Comparison of ENCODE assay signal across 15 mouse cellular contexts in genomic region chr15:25817191-25817590, GRCm38 (mm10).
"Had no signal": no experiment of that assay in that cellular context is flagged by ENCODE, and none has a peak within 500 bp of the region (broad histone marks: within the 10 kb centered on the region; RNA-seq: fewer than 3 reads in every experiment).

No protein-coding gene starts in this region.

- H3K4me1 ChIP-seq: limb, embryonic 15.5 days; liver, embryonic 12.5 days; midbrain, embryonic 10.5 days; midbrain, embryonic 15.5 days; neural tube, embryonic 13.5 days; stomach, embryonic 15.5 days had no signal

- H3K36me3 ChIP-seq: midbrain, embryonic 15.5 days had no signal

- H3K27me3 ChIP-seq: kidney, embryonic 15.5 days; limb, embryonic 15.5 days; liver, embryonic 12.5 days; midbrain, embryonic 15.5 days; neural tube, embryonic 13.5 days; stomach, embryonic 15.5 days had no signal

- DNase-seq: kidney, adult 18-20 months; kidney, postnatal 14 days; layer of hippocampus, postnatal 36 days; lung, embryonic 14.5 days; lung, postnatal 10 days; lung, postnatal 4 days; right cerebral cortex, postnatal 14 days; thymus, postnatal 4 days had no signal

- H3K27ac ChIP-seq: kidney, embryonic 15.5 days; limb, embryonic 15.5 days; liver, embryonic 12.5 days; midbrain, embryonic 10.5 days; midbrain, embryonic 15.5 days; neural tube, embryonic 13.5 days; stomach, embryonic 15.5 days had no signal

- ATAC-seq: liver, embryonic 12.5 days; midbrain, embryonic 15.5 days had no signal

- H3K4me3 ChIP-seq: kidney, embryonic 15.5 days; limb, embryonic 15.5 days; liver, embryonic 12.5 days; midbrain, embryonic 10.5 days; midbrain, embryonic 15.5 days; neural tube, embryonic 13.5 days; stomach, embryonic 15.5 days had no signal
